Mouse (Mus musculus): ENCODE measurements around the gene Srarp. TPM values are rescaled to one million over a fixed set of nuclear protein-coding genes. Genes with fewer than 3 reads are reported as not detected.

Srarp gene
- polyA plus RNA-seq, 1 experiment from 2014 or later: 0.20 TPM

Other genes starting within 250 kb of the Srarp start
- gene Rsg1, start 222.1 kb downstream of the Srarp start, polyA plus RNA-seq (2016; fragmentation: Nextera tagmentation; extraction: Ambion mirVana): 6.4 and 7.1 TPM in 2 replicates
- gene Arhgef19, start 196.6 kb downstream of the Srarp start, polyA plus RNA-seq (2016; fragmentation: Nextera tagmentation; extraction: Ambion mirVana): 2.1 and 2.7 TPM in 2 replicates
- gene Epha2, start 134.9 kb downstream of the Srarp start, polyA plus RNA-seq (2016; fragmentation: Nextera tagmentation; extraction: Ambion mirVana): 6.5 and 7.8 TPM in 2 replicates
- gene Fam131c, start 67.9 kb downstream of the Srarp start, polyA plus RNA-seq (2016; fragmentation: Nextera tagmentation; extraction: Ambion mirVana): 3.5 and 3.8 TPM in 2 replicates
- gene Clcnka, start 37.4 kb downstream of the Srarp start, polyA plus RNA-seq (2016; fragmentation: Nextera tagmentation; extraction: Ambion mirVana): not detected in 2 replicates
- gene Clcnkb, start 20.1 kb downstream of the Srarp start, polyA plus RNA-seq (2016; fragmentation: Nextera tagmentation; extraction: Ambion mirVana): not detected in 2 replicates
- 0.13 TPM in 1 of 2 replicates, not detected in the other for gene Hspb7, start 15.3 kb downstream of the Srarp start, polyA plus RNA-seq (2016; fragmentation: Nextera tagmentation; extraction: Ambion mirVana)
- 61.1 and 63.8 TPM in 2 replicates for gene Zbtb17, start 8.5 kb upstream of the Srarp start, polyA plus RNA-seq (2016; fragmentation: Nextera tagmentation; extraction: Ambion mirVana)
- gene Spen, start 102.5 kb upstream of the Srarp start, polyA plus RNA-seq (2016; fragmentation: Nextera tagmentation; extraction: Ambion mirVana): 22.2 and 24.2 TPM in 2 replicates
- 22.2 and 28.7 TPM in 2 replicates for gene Fblim1, start 170.0 kb upstream of the Srarp start, polyA plus RNA-seq (2016; fragmentation: Nextera tagmentation; extraction: Ambion mirVana)
- 0.26 and 0.41 TPM in 2 replicates for gene Tmem82, start 182.5 kb upstream of the Srarp start, polyA plus RNA-seq (2016; fragmentation: Nextera tagmentation; extraction: Ambion mirVana)
- 0.06 TPM in 1 of 2 replicates, not detected in the other for gene Slc25a34, start 187.7 kb upstream of the Srarp start, polyA plus RNA-seq (2016; fragmentation: Nextera tagmentation; extraction: Ambion mirVana)
- gene Plekhm2, start 228.8 kb upstream of the Srarp start, polyA plus RNA-seq (2016; fragmentation: Nextera tagmentation; extraction: Ambion mirVana): 6.1 and 7.6 TPM in 2 replicates
- not detected in 2 replicates for gene Rsc1a1, start 249.5 kb upstream of the Srarp start, polyA plus RNA-seq (2016; fragmentation: Nextera tagmentation; extraction: Ambion mirVana)